Mouse (Mus musculus) kidney, embryonic 16.5 days (tissue): ENCODE measurements around the gene Zfp40. TPM values are rescaled to one million over a fixed set of nuclear protein-coding genes. Genes with fewer than 3 reads are reported as not detected.
"Not testable (repeated sequence)": the region's sequence is repeated elsewhere in the genome, so short reads cannot be mapped to it uniquely, and the experiment has no call there.

Source experiments
- ATAC-seq: fragments of 200-750 bp; cut with Nextera tagmentation; 2 replicates; pipeline ENCODE4 v1.8.0; 2017; ENCODE audit warnings: moderate TSS enrichment; ENCODE audit not compliant: low FRiP score, low TSS enrichment
- H3K27ac ChIP-seq: fragments of 300-500 bp; sonication (generic); 2 replicates; pipeline ENCODE4 v1.5.1; 2014; ENCODE audit warnings: low read length
- H3K27me3 ChIP-seq: fragments of 300-500 bp; sonication (generic); 2 replicates; pipeline ENCODE4 v1.6.1; 2014; ENCODE audit warnings: low read length, control low read depth, mixed read lengths; ENCODE audit not compliant: insufficient read depth
- H3K36me3 ChIP-seq: fragments of 300-500 bp; sonication (generic); 2 replicates; pipeline ENCODE4 v1.6.1; 2014; ENCODE audit warnings: low read length, control low read depth, mixed read lengths; ENCODE audit not compliant: insufficient read depth
- H3K4me1 ChIP-seq: fragments of 300-500 bp; sonication (generic); 2 replicates; pipeline ENCODE4 v1.6.1; 2014; ENCODE audit warnings: low read length, control low read depth, mixed read lengths; ENCODE audit not compliant: insufficient read depth
- H3K4me2 ChIP-seq: fragments of 300-500 bp; sonication (generic); replicated peaks from 2 replicates; pipeline ENCODE4 v1.6.1; 2014; ENCODE audit warnings: low read depth, low read length
- H3K4me3 ChIP-seq: fragments of 300-500 bp; sonication (generic); 2 replicates; pipeline ENCODE4 v1.5.1; 2014; ENCODE audit warnings: mild to moderate bottlenecking, low read length
- H3K9ac ChIP-seq: fragments of 300-500 bp; sonication (generic); replicated peaks from 2 replicates; pipeline ENCODE4 v1.6.1; 2014; ENCODE audit warnings: low read length
- H3K9me3 ChIP-seq: fragments of 300-500 bp; sonication (generic); 2 replicates; pipeline ENCODE4 v1.6.1; 2016; ENCODE audit warnings: low read length, control low read depth
- WGBS: fragments of 180-500 bp; shearing (Covaris S2); extraction: QIAGEN DNeasy Blood & Tissue Kit; methylation state at CpG from one replicate; pipeline ENCODE4 v1.1.7; 2014; 5-methylcytosine and 5-hydroxymethylcytosine counted together
- polyA plus RNA-seq: library from polyadenylated mRNA; unstranded; fragments of >200 nt; fragmentation: Nextera tagmentation; extraction: Ambion mirVana; gene quantifications from 2 replicates; pipeline ENCODE4 v1.2.1, GENCODE M21; 2015

The Zfp40 gene
- 11.1 and 11.7 TPM in 2 replicates for polyA plus RNA-seq

DNA sequence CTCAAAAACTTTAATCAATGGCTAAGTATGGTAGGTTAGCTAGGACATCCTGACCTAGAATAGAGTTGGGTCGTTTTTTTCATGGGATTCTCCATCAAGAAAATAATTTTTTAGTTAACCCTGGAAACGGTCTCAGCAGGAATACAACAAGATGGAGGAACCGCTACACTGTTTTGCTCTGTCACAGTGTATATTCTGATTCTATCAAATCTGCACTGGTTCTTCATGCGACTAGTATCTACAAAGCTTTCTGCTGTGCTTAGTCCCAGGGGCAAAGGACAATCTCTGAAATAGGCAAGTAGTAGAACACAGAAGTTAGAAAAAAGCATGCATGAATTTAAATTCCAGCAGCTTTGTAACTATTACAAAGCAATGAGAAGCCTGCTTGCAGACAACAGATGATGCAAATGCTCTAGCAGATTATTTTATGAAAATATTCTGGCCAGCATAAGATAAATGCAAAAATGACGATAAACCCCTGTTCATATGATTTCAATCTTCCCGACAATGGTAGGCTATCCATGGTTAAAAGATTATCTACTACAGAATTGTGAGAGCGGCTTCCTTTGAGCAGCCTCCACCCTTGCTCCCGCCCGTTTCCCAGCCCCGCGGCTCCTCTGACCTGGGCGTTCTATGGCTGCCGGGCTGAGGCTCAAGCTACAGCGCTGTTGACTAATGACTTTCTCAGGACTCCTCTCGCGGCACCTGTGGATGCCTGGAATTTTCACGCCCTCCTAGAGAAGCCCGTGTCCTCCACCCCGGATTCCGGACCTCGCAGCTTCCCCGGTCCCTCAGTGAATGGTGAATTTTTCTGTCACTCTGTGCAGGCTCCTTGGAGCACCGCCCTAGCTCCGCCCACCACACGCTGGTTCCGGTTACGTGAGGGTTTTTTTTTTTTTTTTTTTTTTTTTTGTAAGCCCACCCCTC lies at the start of gene Zfp40:
Zfp40 (minus strand) TSS at position 800 of the 927 bp plus-strand sequence.
- no peaks in the 10 kb centered on the region for H3K27me3 ChIP-seq
- H3K4me1 ChIP-seq = peaks cover 7% of the 10 kb centered on the region
- peak within 1 kb of the TSS; percentile 81 for H3K4me3 ChIP-seq
- peaks cover 3% of the 10 kb centered on the region; the same call in 1 of the 2 replicates for H3K36me3 ChIP-seq
- H3K9ac ChIP-seq = peak within 1 kb of the TSS; percentile 84
- H3K4me2 ChIP-seq = peak within 1 kb of the TSS; percentile 77
- no peaks in the 10 kb centered on the region for H3K9me3 ChIP-seq
- H3K27ac ChIP-seq = peak within 1 kb of the TSS; percentile 90
- 4% methylated on average over 27 of the region's 27 CpGs for WGBS
- ATAC-seq = peak; percentile 100

DNA sequence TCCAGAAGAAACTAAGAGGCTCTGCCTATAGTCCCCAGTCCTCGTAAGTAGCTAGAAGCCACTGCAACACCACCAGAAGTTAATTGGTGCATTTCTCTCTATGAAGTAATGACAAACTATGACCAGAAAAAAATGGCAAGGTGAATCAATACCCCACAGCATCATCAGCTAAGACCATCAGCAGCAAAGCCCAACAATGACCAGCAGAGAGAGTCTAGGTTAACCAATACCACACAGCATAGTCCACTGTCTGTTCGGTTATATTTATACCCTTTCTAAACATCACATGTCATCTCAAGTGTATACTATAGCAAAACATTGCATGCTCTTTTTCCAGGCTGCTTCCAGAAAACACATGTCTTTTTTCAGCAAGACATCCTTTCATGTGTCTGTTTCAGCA lies 25.3 kb upstream of the Zfp40 start:
- ATAC-seq = no peak
- Histone ChIP-seq H3K36me3 (no peaks in the 10 kb centered on the region), H3K27ac (no peak overlapping the region), H3K9ac (no peak overlapping the region), H3K9me3 (no peaks in the 10 kb centered on the region), H3K4me1 (no peaks in the 10 kb centered on the region), H3K27me3 (no peaks in the 10 kb centered on the region), H3K4me2 (no peak overlapping the region), H3K4me3 (no peak overlapping the region)
- WGBS = 87% methylated on average over 2 of the region's 2 CpGs

DNA sequence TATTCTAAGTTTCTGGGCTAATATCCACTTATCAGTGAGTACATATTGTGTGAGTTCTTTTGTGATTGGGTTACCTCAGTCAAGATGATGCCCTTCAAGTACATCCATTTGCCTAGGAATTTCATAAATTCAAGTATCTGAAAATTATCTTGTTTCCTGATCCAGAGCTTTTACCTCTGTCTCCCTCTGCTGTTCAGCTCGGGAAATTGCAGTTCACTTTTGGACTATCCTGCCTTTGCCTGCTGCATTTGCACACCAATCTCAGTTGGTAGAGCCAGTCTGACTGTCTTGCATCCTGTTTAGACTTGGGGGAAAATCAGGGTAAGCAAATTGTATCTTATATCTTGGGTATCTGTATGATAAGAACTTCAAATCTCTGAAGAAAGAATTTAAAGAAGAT lies 6.8 kb upstream of the Zfp40 start:
- 3% methylated on average over 1 of the region's 1 CpGs for WGBS

DNA sequence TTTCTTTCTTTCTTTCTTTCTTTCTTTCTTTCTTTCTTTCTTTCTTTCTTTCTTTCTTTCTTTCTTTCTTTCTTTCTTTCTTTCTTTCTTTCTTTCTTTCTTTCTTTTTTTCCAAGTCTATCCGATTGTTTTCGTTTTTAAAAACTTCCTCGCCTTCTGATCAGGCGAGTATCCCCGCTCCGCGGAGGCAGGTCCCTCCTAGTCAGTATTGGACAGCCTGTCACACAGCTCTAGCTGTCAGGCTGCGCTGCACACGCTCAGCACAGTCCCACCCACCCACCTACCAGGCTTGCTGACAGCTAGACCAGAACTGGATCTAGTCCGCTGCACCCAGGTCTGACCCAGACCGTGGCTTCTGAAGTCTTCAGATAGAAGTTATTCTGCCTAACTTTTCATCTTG lies 389 bp upstream of the Zfp40 start:
- peak overlapping the region; percentile 72 for H3K9ac ChIP-seq

More for the DNA sequence above, 6.8 kb upstream of the Zfp40 start:
- H3K27me3 ChIP-seq, H3K4me3 ChIP-seq, H3K4me2 ChIP-seq, H3K36me3 ChIP-seq, H3K4me1 ChIP-seq, ATAC-seq, H3K27ac ChIP-seq, H3K9me3 ChIP-seq, H3K9ac ChIP-seq: not testable (repeated sequence)

DNA sequence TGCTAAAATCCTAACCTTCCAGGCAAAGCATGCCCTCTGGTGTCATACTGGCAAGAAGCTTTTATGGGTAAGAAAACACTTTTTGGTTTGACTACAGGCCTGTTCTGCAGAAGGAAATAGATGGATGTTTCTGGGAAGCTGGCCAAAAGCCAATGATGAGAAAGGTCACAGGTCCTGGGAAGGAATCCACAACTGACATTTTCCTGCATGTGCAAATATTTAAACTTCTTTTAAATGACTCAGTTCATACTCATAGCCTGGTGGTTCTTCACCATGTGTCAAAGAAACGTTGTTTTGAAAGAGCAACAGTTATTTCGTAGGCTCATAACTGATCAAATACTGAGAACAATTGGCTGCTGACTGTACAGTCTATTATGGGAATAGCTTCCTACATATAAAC lies 5.4 kb downstream of the Zfp40 start:
- Histone ChIP-seq H3K9me3 (no peaks in the 10 kb centered on the region; the same call in 1 of the 2 replicates), H3K27me3 (no peaks in the 10 kb centered on the region)
- ATAC-seq = peak; percentile 12; the same call in 1 of the 2 replicates

More for the DNA sequence above, 389 bp upstream of the Zfp40 start:
- peak overlapping the region; percentile 60 for H3K4me3 ChIP-seq
- WGBS = 1% methylated on average over 11 of the region's 11 CpGs
- peaks cover 3% of the 10 kb centered on the region; the same call in 1 of the 2 replicates for H3K36me3 ChIP-seq
- peaks cover 7% of the 10 kb centered on the region for H3K4me1 ChIP-seq
- ATAC-seq = peak; percentile 97
- H3K27ac ChIP-seq = peak overlapping the region; percentile 46; the same call in 1 of the 2 replicates
- H3K4me2 ChIP-seq = peak overlapping the region; percentile 77
- no peaks in the 10 kb centered on the region for H3K9me3 ChIP-seq
- no peaks in the 10 kb centered on the region for H3K27me3 ChIP-seq

More for the DNA sequence above, 5.4 kb downstream of the Zfp40 start:
- Histone ChIP-seq H3K4me1 (peaks cover 7% of the 10 kb centered on the region), H3K4me3 (no peak overlapping the region), H3K9ac (no peak overlapping the region), H3K36me3 (peaks cover 12% of the 10 kb centered on the region; the same call in 1 of the 2 replicates), H3K27ac (no peak overlapping the region), H3K4me2 (no peak overlapping the region)
- 53% methylated on average over 2 of the region's 2 CpGs for WGBS

Other genes with a start within 250 kb of the Zfp40 start
- gene Vmn2r-ps130, start 132.1 kb downstream of the Zfp40 start, polyA plus RNA-seq = not detected in 2 replicates
- not detected in 2 replicates for gene Vmn2r114, start 119.3 kb upstream of the Zfp40 start, polyA plus RNA-seq
- gene Vmn2r115, start 150.5 kb upstream of the Zfp40 start, polyA plus RNA-seq = not detected in 2 replicates
- not detected in 2 replicates for gene Vmn2r116, start 191.4 kb upstream of the Zfp40 start, polyA plus RNA-seq